Mouse (Mus musculus) limb, embryonic 14.5 days (tissue): ENCODE data around the gene Fkbp8. TPM values are rescaled to one million over a fixed set of nuclear protein-coding genes. Genes with fewer than 3 reads are reported as not detected.

ENCODE experiments used
- ATAC-seq: fragments of 200-750 bp; cut with Nextera tagmentation; 2 replicates; pipeline ENCODE4 v1.8.0; 2017; ENCODE audit warnings: low read depth, moderate number of reproducible peaks, moderate TSS enrichment; ENCODE audit not compliant: low FRiP score
- DNase-seq: peaks from one replicate; pipeline ENCODE4 v3.0.0-alpha.2; 2015; ENCODE audit warnings: low spot score
- H3K27ac ChIP-seq: fragments of 300-500 bp; sonication (generic); replicated peaks from 2 replicates; pipeline ENCODE4 v1.5.1; 2014; ENCODE audit warnings: low read depth, mild to moderate bottlenecking, low read length, moderate library complexity, mixed read lengths
- H3K27me3 ChIP-seq: fragments of 300-500 bp; sonication (generic); 2 replicates; pipeline ENCODE4 v1.6.1; 2014; ENCODE audit warnings: low read length, mixed read lengths; ENCODE audit not compliant: control insufficient read depth, insufficient read depth
- H3K36me3 ChIP-seq: fragments of 300-500 bp; sonication (generic); 2 replicates; pipeline ENCODE4 v1.6.1; 2014; ENCODE audit warnings: mild to moderate bottlenecking, low read length, moderate library complexity, mixed read lengths; ENCODE audit not compliant: control insufficient read depth, insufficient read depth
- H3K4me1 ChIP-seq: fragments of 300-500 bp; sonication (generic); 2 replicates; pipeline ENCODE4 v1.6.1; 2014; ENCODE audit warnings: antibody characterized with exemption, low read length, mixed read lengths; ENCODE audit not compliant: control insufficient read depth, insufficient read depth
- H3K4me2 ChIP-seq: fragments of 300-500 bp; sonication (generic); replicated peaks from 2 replicates; pipeline ENCODE4 v1.6.1; 2014; ENCODE audit warnings: low read depth, mild to moderate bottlenecking, low read length, moderate library complexity; ENCODE audit not compliant: severe bottlenecking
- H3K4me3 ChIP-seq: fragments of 300-500 bp; sonication (generic); replicated peaks from 2 replicates; pipeline ENCODE4 v1.5.1; 2014; ENCODE audit warnings: low read length
- H3K9ac ChIP-seq: fragments of 300-500 bp; sonication (generic); 2 replicates; pipeline ENCODE4 v1.6.1; 2014; ENCODE audit warnings: mild to moderate bottlenecking, low read depth, low read length, moderate library complexity; ENCODE audit not compliant: severe bottlenecking
- H3K9me3 ChIP-seq: fragments of 300-500 bp; sonication (generic); 2 replicates; pipeline ENCODE4 v1.6.1; 2016; ENCODE audit warnings: low read length; ENCODE audit not compliant: control insufficient read depth
- POLR2A ChIP-seq: fragments of 200-500 bp; IDR thresholded peaks from 2 replicates; pipeline ENCODE4 v1.8.0; 2012; ENCODE audit warnings: inconsistent platforms, mild to moderate bottlenecking, moderate library complexity, borderline replicate concordance; ENCODE audit not compliant: insufficient read depth, insufficient read length; ENCODE audit errors: extremely low read depth
- WGBS: fragments of 180-500 bp; shearing (Covaris S2); extraction: QIAGEN DNeasy Blood & Tissue Kit; methylation state at CpG from one replicate; pipeline ENCODE4 v1.1.7; 2014; 5-methylcytosine and 5-hydroxymethylcytosine counted together
- polyA plus RNA-seq, 2 experiments: library from polyadenylated mRNA; depleted of rRNA in 1 of 2; stranded (reverse) in 1 of 2; unstranded in 1 of 2; fragments of >200 nt; fragmentation: Nextera tagmentation in 1 of 2; extraction: Ambion mirVana in 1 of 2; gene quantifications; 2 replicates each; pipeline versions ENCODE4 v1.2.1 to v1.2.3; 2012 to 2014

The Fkbp8 gene
- polyA plus RNA-seq, 2 experiments = 219 to 363 TPM

DNA sequence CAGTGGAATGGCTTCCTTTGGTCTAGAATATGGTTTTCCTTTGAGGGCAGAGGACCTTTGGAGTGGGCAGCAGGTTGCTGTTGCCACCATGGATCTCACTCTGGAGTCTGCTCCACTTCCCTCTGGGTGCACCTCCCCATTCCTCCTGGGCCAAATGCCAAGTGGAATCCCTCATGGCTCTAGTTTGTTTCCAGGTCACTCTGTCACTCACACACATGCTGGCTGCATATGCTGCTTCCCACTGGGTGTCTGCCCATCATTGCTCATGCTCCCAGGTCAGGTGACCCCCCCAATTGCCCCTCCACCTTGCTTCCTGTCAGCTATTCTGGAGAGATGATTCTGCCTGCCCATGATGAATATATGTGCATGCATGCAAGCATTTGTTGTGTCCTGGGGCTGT, 26.2 kb downstream of the Fkbp8 start:
- Histone ChIP-seq H3K9me3 (no peaks in the 10 kb centered on the region), H3K36me3 (no peaks in the 10 kb centered on the region), H3K27ac (no peak overlapping the region), H3K4me1 (no peaks in the 10 kb centered on the region), H3K9ac (no peak overlapping the region), H3K4me2 (no peak overlapping the region), H3K27me3 (no peaks in the 10 kb centered on the region), H3K4me3 (no peak overlapping the region)
- DNase-seq (no peak), ATAC-seq (no peak)
- no peak for TF ChIP-seq POLR2A

DNA sequence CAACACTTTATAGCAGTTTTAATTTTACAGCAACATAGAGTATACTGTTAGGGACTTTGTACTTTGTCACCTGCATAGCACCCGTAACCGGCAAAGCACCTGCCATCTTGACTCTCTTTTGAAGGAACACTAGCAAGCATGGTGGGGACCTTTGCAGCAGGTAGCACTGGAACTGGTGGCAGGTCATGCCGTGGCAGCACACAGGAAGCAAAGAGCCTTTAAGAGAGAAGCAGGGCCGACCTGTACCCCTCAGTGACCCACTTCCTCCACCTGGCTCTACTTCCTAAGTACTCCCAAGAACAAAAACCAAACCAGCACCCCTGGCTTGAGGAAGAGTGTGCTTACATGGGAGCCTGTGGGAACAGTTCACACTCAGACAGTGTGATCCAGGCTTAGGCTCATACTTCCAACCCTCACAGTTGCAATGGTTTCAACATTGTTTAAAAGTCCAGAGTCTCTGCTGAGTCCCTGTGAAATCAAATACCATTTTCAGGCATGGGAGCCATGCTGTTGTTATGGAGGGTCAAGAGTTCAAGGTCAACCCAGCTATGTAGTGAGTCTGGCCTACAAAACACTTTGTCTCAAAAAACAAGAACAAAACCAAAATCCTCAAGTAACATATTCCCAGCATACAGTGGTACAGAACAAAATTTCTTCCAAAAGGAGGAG, 27.7 kb downstream of the Fkbp8 start:
- no peak overlapping the region for H3K4me2 ChIP-seq
- no peak overlapping the region for H3K4me3 ChIP-seq
- no peaks in the 10 kb centered on the region for H3K4me1 ChIP-seq
- DNase-seq = no peak
- H3K27me3 ChIP-seq = no peaks in the 10 kb centered on the region
- 88% methylated on average over 4 of the region's 4 CpGs for WGBS
- no peak for ATAC-seq
- no peaks in the 10 kb centered on the region for H3K9me3 ChIP-seq
- no peak for TF ChIP-seq POLR2A
- no peak overlapping the region for H3K9ac ChIP-seq
- H3K27ac ChIP-seq = no peak overlapping the region
- peaks cover 3% of the 10 kb centered on the region; the same call in 1 of the 2 replicates for H3K36me3 ChIP-seq

DNA sequence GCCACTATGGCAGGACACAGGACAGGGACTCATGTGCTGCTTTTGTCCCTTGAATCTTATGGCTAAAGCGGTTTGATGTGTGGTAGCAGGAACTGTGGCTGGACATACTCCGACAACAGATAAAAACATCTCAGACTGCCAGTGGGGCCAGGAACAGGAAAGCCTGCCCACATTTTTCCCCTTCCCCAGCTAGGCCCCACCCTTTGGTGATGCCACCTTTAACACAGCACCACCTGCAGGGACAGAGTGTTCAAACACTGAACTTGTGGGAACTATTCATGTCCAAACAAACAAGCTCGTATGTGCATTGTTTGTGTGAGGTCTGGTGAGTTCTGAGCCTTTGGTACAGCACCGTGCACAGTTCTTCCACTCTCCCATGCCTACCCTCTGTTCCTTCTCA, 30.8 kb downstream of the Fkbp8 start:
- no peak overlapping the region for H3K27ac ChIP-seq
- H3K4me2 ChIP-seq = no peak overlapping the region
- DNase-seq = no peak
- no peaks in the 10 kb centered on the region for H3K4me1 ChIP-seq
- ATAC-seq = no peak
- H3K4me3 ChIP-seq = no peak overlapping the region
- peaks cover 3% of the 10 kb centered on the region; the same call in 1 of the 2 replicates for H3K36me3 ChIP-seq
- H3K27me3 ChIP-seq = no peaks in the 10 kb centered on the region
- H3K9me3 ChIP-seq = no peaks in the 10 kb centered on the region
- no peak overlapping the region for H3K9ac ChIP-seq
- WGBS = 62% methylated on average over 4 of the region's 4 CpGs
- no peak for TF ChIP-seq POLR2A

DNA sequence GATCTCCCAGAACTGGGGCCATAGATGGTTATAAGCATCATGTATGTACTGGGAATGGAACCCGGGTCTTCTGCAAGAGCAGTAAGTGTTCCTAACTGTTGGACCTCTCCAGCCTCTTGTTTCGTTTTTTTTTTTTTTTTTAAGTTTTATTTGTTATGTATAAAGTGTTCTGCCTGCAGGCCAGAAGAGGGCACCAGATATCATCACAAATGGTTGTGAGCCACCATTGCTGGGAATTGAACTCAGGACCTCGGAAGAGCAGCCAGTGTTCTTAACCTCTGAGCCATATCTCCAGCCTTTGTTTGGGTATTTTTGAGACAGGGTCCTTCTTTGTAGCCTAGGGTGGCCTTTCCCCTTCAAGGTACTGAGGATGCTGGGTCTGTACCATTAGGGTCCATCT, 31.5 kb downstream of the Fkbp8 start:
- no peak overlapping the region for H3K4me3 ChIP-seq
- WGBS = 75% methylated on average over 3 of the region's 3 CpGs
- no peaks in the 10 kb centered on the region for H3K27me3 ChIP-seq
- H3K4me1 ChIP-seq = no peaks in the 10 kb centered on the region
- H3K4me2 ChIP-seq = no peak overlapping the region
- no peak overlapping the region for H3K9ac ChIP-seq
- no peaks in the 10 kb centered on the region for H3K9me3 ChIP-seq
- no peak overlapping the region for H3K27ac ChIP-seq
- DNase-seq (no peak), ATAC-seq (no peak)
- peaks cover 3% of the 10 kb centered on the region; the same call in 1 of the 2 replicates for H3K36me3 ChIP-seq
- no peak for TF ChIP-seq POLR2A

DNA sequence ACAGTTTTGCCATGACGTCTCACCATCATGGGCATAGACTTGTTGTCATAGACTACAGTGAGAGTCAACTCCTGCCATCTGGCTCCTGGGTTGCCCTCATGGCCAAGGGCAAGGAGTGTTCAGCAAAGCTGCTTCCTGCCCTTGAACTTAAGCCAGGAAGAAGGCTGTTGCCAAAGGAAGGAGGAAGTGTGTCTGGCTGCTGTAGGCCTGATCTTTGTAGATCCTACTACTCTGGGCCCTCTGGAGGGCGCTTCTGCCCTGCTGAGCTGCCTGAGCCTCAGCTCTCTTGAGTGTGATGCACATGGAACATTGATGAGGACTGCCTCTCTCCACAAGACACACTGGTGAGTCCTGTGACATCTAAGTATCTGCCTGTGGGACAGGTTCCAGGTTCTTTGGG, 32.6 kb downstream of the Fkbp8 start:
- no peak overlapping the region for H3K27ac ChIP-seq
- DNase-seq (no peak), ATAC-seq (no peak)
- 82% methylated on average over 2 of the region's 2 CpGs for WGBS
- 0 out of 2 replicates have a peak, but pooled peaks cover 1% of the 10 kb centered on the region for H3K4me1 ChIP-seq
- no peak overlapping the region for H3K4me3 ChIP-seq
- H3K4me2 ChIP-seq = no peak overlapping the region
- no peaks in the 10 kb centered on the region for H3K9me3 ChIP-seq
- H3K9ac ChIP-seq = no peak overlapping the region
- peaks cover 3% of the 10 kb centered on the region; the same call in 1 of the 2 replicates for H3K36me3 ChIP-seq
- H3K27me3 ChIP-seq = no peaks in the 10 kb centered on the region
- no peak for TF ChIP-seq POLR2A
